Mouse (Mus musculus) liver, adult (tissue): Measurements from ENCODE around the gene Mthfd1.

Source experiments
- GATA4 ChIP-seq: IDR thresholded peaks from 2 replicates; pipeline ENCODE4 v1.6.1; 2014; ENCODE audit warnings: mild to moderate bottlenecking, low read length; ENCODE audit not compliant: insufficient replicate concordance

Mthfd1 gene

GRCm38 (mm10) chr12:76254725-76255498 is at the start of gene Mthfd1:
Gene Mthfd1 (plus strand): TSS chr12:76255298.
- TF ChIP-seq GATA4: no peak

DNA sequence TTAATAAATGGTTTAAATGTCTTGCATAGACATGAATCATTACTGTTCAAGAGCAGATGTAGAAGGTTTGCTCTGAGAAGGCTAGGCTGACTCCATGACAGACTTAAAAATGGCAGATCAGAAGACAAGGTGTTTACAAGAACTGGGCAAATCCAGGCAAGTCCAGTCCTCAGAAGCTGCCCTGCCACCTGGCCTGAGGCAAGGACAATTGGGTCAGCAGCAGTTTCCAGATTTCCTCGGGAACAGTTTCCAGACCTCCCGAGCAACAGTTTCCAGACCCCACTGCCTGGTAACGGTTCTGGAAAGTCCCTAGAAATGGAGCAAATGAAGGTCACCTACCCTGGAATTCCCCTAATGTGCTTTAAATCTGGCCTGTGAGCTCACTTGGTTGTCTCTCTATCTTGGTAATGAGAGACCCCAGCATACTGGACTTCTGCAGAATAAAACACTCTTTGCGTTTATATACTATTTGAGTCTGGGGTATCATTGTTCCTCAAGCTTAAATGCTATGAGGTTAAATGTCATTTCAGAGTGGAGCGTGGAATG is 45.6 kb upstream of the Mthfd1 start:
- TF ChIP-seq GATA4: no peak

GRCm38 (mm10) chr12:76215121-76215520 is 40.0 kb upstream of the Mthfd1 start:
- no peak for TF ChIP-seq GATA4

DNA sequence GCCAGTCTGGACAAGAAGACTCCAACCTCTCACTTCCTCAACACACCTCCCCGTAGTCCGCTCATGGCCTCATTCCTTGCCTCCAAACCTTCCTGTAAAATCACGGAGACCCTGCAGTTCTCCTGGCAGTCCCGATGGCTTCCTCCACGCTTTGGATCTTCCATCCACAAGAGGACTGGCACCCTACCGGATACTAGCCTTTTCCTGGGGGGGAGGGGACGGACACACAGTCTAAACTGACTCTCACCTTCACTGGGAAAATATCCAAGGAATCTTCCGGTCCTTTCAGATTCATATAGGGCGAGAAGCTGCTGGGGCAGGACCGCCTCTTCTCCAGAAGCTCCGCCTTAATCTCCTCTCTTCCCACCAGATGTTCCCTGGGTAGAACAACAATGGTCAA is 38.4 kb upstream of the Mthfd1 start:
- no peak for TF ChIP-seq GATA4

GRCm38 (mm10) chr12:76230644-76231043 is 24.5 kb upstream of the Mthfd1 start:
- TF ChIP-seq GATA4: no peak

DNA sequence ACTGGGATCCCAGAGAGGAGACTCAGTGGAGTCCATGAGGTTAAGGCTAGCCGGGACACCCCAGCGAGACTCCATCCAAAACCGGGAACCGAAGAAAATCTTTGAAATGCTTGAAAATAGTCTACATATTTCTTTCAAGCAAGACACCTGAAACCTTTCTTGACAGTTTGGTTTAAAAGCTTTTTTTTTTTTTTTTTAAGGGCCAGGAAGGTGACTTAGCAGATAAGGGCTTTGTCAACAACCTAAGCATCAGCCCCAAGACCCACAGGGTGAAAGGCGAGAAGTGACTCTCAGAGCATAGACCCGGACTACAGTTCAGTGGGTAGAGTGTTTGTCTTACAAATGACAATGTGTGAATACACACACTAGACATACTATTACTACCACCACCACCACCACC is 19.8 kb upstream of the Mthfd1 start:
- no peak for TF ChIP-seq GATA4

- no peak for TF ChIP-seq GATA4
These were observed 15.8 kb upstream of the Mthfd1 start for GRCm38 (mm10) chr12:76239145-76239838.

DNA sequence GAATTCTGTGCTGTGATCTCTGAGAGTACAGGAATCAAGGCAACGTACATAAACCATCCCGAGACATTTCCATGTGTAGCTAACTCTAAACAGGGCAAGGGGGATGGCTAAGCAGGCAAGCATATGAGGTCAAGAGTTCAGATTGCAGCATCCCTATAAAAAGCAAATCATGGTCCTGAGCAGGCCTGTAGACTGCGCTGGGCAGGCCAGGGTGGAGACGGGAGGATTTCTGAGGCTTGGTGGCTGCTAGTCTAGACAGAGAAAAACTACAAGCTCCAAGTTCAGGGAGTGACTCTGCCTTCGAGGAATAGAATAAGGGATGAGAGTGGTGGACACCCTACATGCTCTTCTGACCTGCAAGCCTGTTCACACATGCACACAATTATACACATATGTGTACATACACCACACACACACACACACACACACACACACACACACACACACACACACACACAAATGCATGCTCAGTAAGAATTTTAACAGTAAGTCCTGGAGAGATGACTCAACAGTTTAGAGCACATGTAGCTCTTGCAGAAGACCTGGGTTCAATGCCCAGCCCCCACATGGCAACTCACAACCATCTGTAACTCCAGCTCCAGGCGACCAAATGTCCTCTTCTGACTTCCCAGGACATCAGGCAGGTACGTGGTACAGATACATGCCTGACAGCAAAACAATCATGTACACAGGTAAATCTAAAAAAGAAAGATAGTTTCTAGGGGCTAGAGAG is 15.1 kb upstream of the Mthfd1 start:
- TF ChIP-seq GATA4: no peak

DNA sequence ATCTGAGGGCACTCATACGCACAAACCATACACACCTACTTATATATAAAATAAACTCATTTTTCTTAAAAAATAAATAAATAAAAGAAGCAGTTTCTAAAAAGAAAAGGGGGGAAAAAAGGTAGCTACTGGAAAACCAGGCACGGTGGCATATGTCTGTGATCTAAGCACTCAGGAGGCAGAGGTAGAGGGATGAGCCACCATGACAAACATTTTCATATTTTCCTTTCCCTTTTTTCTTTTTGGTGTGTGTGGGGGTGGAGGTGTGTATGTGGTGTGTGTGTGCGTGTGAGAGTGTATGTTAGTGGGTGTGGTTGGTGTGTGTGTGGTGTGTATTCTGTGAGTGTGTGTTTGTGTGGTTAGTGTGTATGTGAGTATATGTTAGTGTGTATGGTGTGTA is 14.4 kb upstream of the Mthfd1 start:
- TF ChIP-seq GATA4: no peak

- TF ChIP-seq GATA4: no peak
These were observed 14.0 kb upstream of the Mthfd1 start for GRCm38 (mm10) chr12:76241084-76241483.

GRCm38 (mm10) chr12:76241833-76242232 is 13.3 kb upstream of the Mthfd1 start:
- no peak for TF ChIP-seq GATA4

- TF ChIP-seq GATA4: no peak
These were observed 10.1 kb upstream of the Mthfd1 start for GRCm38 (mm10) chr12:76244981-76245380.

DNA sequence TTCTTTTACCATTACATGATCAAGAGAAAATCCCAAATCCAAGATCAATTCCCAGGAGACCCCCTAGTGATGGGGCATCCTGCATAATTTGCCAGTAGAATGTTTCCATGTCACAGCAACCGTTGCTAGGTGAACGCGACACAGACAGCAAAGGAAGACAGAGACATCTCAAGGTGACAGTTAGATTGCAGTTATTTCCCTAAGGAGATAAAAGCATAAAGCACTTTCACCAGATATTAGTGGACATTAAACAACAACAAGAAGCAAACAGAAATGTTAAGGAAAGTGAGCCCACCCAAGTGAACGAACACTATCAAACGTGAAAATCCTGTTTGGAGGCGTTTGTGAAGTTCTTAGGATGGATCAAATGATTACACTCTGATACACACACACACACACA is 8.5 kb upstream of the Mthfd1 start, which contains the start of gene Tex21:
TSS of gene Tex21 (minus strand) at position 101 of the 400 bp plus-strand sequence.
- no peak for TF ChIP-seq GATA4

- no peak for TF ChIP-seq GATA4
These were observed 2.0 kb upstream of the Mthfd1 start for GRCm38 (mm10) chr12:76253090-76253489.

- no peak for TF ChIP-seq GATA4
These were observed 1.5 kb upstream of the Mthfd1 start for GRCm38 (mm10) chr12:76253591-76253990.
